Mouse (Mus musculus): ENCODE data around the gene Ndufs3.

GRCm38 (mm10) chr2:90950149-90950548, 45.5 kb upstream of the Ndufs3 start:
- no peak for TF ChIP-seq CTCF (IDR thresholded peaks at IDR 0.05; ENCODE audit: extremely low read depth, insufficient read depth, insufficient read length, insufficient replicate concordance)
- no peak for TF ChIP-seq POLR2A (IDR thresholded peaks at IDR 0.05; ENCODE audit: low read depth, low read length)

Data from spleen, adult 2 months (tissue).